Mouse (Mus musculus) lung, embryonic 14.5 days (tissue): Measurements from ENCODE around the gene Ndufv3. TPM values are rescaled to one million over a fixed set of nuclear protein-coding genes. Genes with fewer than 3 reads are reported as not detected.
A peak's percentile ranks its signal among the peaks of the same experiment; 100 is the strongest.

Experiments
- ATAC-seq: fragments of 200-750 bp; cut with Nextera tagmentation; 2 replicates; pipeline ENCODE4 v1.8.0; 2017; ENCODE audit warnings: mild to moderate bottlenecking, moderate TSS enrichment, moderate library complexity; ENCODE audit not compliant: insufficient read depth
- DNase-seq: peaks from one replicate; pipeline ENCODE4 v3.0.0-alpha.2; 2015
- H3K27ac ChIP-seq: fragments of 300-500 bp; sonication (generic); 2 replicates; pipeline ENCODE4 v1.5.1; 2014; ENCODE audit warnings: low read depth, mild to moderate bottlenecking, moderate library complexity
- H3K27me3 ChIP-seq: fragments of 300-500 bp; sonication (generic); 2 replicates; pipeline ENCODE4 v1.6.1; 2014; ENCODE audit warnings: low read length, control low read depth; ENCODE audit not compliant: insufficient read depth
- H3K36me3 ChIP-seq: fragments of 300-500 bp; sonication (generic); 2 replicates; pipeline ENCODE4 v1.6.1; 2014; ENCODE audit warnings: control low read depth; ENCODE audit not compliant: insufficient read depth
- H3K4me1 ChIP-seq: fragments of 300-500 bp; sonication (generic); 2 replicates; pipeline ENCODE4 v1.6.1; 2014; ENCODE audit warnings: antibody characterized with exemption, control low read depth; ENCODE audit not compliant: insufficient read depth
- H3K4me2 ChIP-seq: fragments of 300-500 bp; sonication (generic); 2 replicates; pipeline ENCODE4 v1.6.1; 2014; ENCODE audit warnings: mild to moderate bottlenecking
- H3K4me3 ChIP-seq: fragments of 300-500 bp; sonication (generic); 2 replicates; pipeline ENCODE4 v1.5.1; 2014; ENCODE audit warnings: low read depth, low read length
- H3K9ac ChIP-seq: fragments of 300-500 bp; sonication (generic); 2 replicates; pipeline ENCODE4 v1.6.1; 2014
- H3K9me3 ChIP-seq: fragments of 300-500 bp; sonication (generic); 2 replicates; pipeline ENCODE4 v1.6.1; 2016; ENCODE audit warnings: low read depth, low read length, control low read depth
- CTCF ChIP-seq: IDR thresholded peaks from 2 replicates; pipeline ENCODE4 v1.5.1; 2016; ENCODE audit warnings: antibody characterized with exemption, low read depth
- WGBS: fragments of 180-500 bp; shearing (Covaris S2); extraction: QIAGEN DNeasy Blood & Tissue Kit; methylation state at CpG from one replicate; pipeline ENCODE4 v1.1.7; 2014; 5-methylcytosine and 5-hydroxymethylcytosine counted together
- polyA plus RNA-seq: library from polyadenylated mRNA; unstranded; fragments of >200 nt; fragmentation: Nextera tagmentation; extraction: Ambion mirVana; gene quantifications from 2 replicates; pipeline ENCODE4 v1.2.1, GENCODE M21; 2014

The Ndufv3 gene
- polyA plus RNA-seq, 1 experiment from 2014 or later: 238 TPM

DNA sequence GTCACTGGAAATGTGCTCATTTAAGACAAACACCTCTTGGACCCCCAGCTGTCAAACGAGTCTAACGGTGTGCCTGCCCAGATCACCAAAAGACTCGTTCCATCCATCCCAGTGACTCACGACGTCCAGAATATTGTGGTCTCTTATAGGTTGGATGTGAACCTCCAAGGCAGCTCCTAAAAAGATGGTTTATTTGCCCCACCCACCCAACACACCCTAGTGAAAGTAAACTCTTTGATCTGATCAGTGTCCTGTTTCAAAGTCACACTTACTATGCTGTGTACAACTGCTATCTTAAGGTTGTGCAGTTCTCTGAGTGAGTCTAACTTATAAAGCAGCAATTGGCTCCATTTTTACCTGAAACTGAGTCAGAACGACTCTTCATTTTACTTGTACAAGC, 7.3 kb upstream of the Ndufv3 start:
- DNase-seq (no peak), ATAC-seq (peak; percentile 19; the same call in 1 of the 2 replicates)
- H3K9me3 ChIP-seq: no peaks in the 10 kb centered on the region
- peak overlapping the region; percentile 69 for H3K9ac ChIP-seq
- H3K4me1 ChIP-seq: no peaks in the 10 kb centered on the region
- no peak for TF ChIP-seq CTCF
- no peaks in the 10 kb centered on the region for H3K27me3 ChIP-seq
- peak overlapping the region; percentile 76 for H3K4me3 ChIP-seq
- peak overlapping the region; percentile 57 for H3K4me2 ChIP-seq
- H3K27ac ChIP-seq: peak overlapping the region; percentile 81
- WGBS: 18% methylated on average over 6 of the region's 6 CpGs
- peaks cover 29% of the 10 kb centered on the region for H3K36me3 ChIP-seq

- Histone ChIP-seq H3K4me2 (no peak overlapping the region), H3K27me3 (no peaks in the 10 kb centered on the region), H3K27ac (no peak overlapping the region), H3K9ac (no peak overlapping the region), H3K9me3 (no peaks in the 10 kb centered on the region), H3K4me3 (no peak overlapping the region), H3K4me1 (no peaks in the 10 kb centered on the region), H3K36me3 (peaks cover 8% of the 10 kb centered on the region)
- no peak for TF ChIP-seq CTCF
- DNase-seq: no peak
- whole genome bisulfite sequencing: 71% methylated on average over 1 of the region's 1 CpGs
- ATAC-seq: no peak
These were observed 5.2 kb upstream of the Ndufv3 start for GRCm38 (mm10) chr17:31514696-31515095.

GRCm38 (mm10) chr17:31519344-31519945, 470 bp upstream of the Ndufv3 start:
- H3K36me3 ChIP-seq: peaks cover 19% of the 10 kb centered on the region
- H3K9ac ChIP-seq: no peak overlapping the region
- ATAC-seq (peak; percentile 66), DNase-seq (no peak)
- peak overlapping the region; percentile 71 for H3K4me2 ChIP-seq
- peaks cover 5% of the 10 kb centered on the region for H3K4me1 ChIP-seq
- H3K27ac ChIP-seq: no peak overlapping the region
- peak overlapping the region; percentile 79 for H3K4me3 ChIP-seq
- 2% methylated on average over 7 of the region's 7 CpGs for WGBS
- no peaks in the 10 kb centered on the region for H3K27me3 ChIP-seq
- TF ChIP-seq CTCF: peak; percentile 6; the same call in 1 of the 2 replicates
- H3K9me3 ChIP-seq: no peaks in the 10 kb centered on the region

- H3K4me2 ChIP-seq: peak overlapping the region; percentile 71
- DNase-seq (peak; percentile 83), ATAC-seq (no peak; the same call in 1 of the 2 replicates)
- 9% methylated on average over 3 of the region's 3 CpGs for WGBS
- H3K27me3 ChIP-seq: no peaks in the 10 kb centered on the region
- H3K36me3 ChIP-seq: peaks cover 19% of the 10 kb centered on the region
- peak overlapping the region; percentile 79 for H3K4me3 ChIP-seq
- H3K27ac ChIP-seq: peak overlapping the region; percentile 81
- no peaks in the 10 kb centered on the region for H3K9me3 ChIP-seq
- TF ChIP-seq CTCF: no peak
- H3K4me1 ChIP-seq: peaks cover 5% of the 10 kb centered on the region
- H3K9ac ChIP-seq: peak overlapping the region; percentile 76
These were observed 980 bp downstream of the Ndufv3 start for GRCm38 (mm10) chr17:31520895-31521294.

DNA sequence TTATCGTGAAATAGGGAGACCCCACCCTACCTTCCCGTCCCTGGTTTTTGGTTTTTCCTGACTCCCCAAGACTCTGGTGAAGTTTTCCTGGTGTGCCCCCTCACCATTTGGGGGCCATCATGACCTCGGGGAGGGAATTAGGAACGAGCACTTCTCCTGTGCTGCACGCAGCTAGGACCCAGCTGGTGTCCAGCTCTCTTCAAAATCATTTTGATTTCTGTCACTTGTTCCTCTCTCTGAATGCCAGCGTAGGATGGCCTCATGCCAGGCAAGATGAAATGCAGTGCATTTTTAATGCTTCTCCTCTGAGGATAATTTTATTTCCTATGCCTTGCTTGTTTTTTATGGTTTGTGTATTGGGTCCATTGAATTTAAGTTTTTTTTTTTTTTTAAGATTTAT, 2.0 kb downstream of the Ndufv3 start:
- WGBS: 86% methylated on average over 6 of the region's 6 CpGs
- no peak overlapping the region for H3K27ac ChIP-seq
- ATAC-seq (no peak), DNase-seq (no peak)
- H3K4me1 ChIP-seq: peaks cover 5% of the 10 kb centered on the region
- no peak overlapping the region for H3K4me2 ChIP-seq
- H3K9ac ChIP-seq: no peak overlapping the region
- no peak overlapping the region for H3K4me3 ChIP-seq
- no peaks in the 10 kb centered on the region for H3K27me3 ChIP-seq
- peaks cover 25% of the 10 kb centered on the region for H3K36me3 ChIP-seq
- no peaks in the 10 kb centered on the region for H3K9me3 ChIP-seq
- no peak for TF ChIP-seq CTCF

DNA sequence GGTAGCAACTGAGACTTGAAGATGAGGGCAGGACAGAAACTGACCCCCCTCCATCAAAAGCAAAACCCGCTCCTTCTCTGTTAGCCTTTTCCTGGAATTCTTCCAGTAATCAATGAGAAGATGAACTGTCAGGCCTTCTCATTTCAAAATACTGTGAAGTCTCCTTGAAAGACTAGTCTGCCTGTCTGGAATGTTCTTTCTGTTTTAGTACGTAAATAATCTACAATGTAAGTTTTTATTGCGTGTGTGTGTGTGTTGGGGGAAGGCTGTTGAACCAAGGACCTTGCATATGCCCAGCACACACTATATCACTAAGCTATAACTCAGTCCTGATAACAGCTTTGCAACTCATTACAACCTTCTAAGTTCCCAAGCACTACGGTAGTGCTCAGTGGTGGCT, 5.2 kb downstream of the Ndufv3 start:
- Histone ChIP-seq H3K4me2 (no peak overlapping the region), H3K9me3 (no peaks in the 10 kb centered on the region), H3K27me3 (no peaks in the 10 kb centered on the region), H3K27ac (no peak overlapping the region), H3K9ac (no peak overlapping the region), H3K36me3 (peaks cover 54% of the 10 kb centered on the region), H3K4me1 (peaks cover 5% of the 10 kb centered on the region), H3K4me3 (no peak overlapping the region)
- DNase-seq (no peak), ATAC-seq (no peak)
- WGBS: 68% methylated on average over 4 of the region's 4 CpGs
- TF ChIP-seq CTCF: no peak

- no peak overlapping the region for H3K4me2 ChIP-seq
- no peak overlapping the region for H3K9ac ChIP-seq
- no peak for TF ChIP-seq CTCF
- H3K27ac ChIP-seq: no peak overlapping the region
- no peaks in the 10 kb centered on the region for H3K27me3 ChIP-seq
- H3K4me3 ChIP-seq: no peak overlapping the region
- WGBS: 98% methylated on average over 3 of the region's 3 CpGs
- peaks cover 60% of the 10 kb centered on the region for H3K36me3 ChIP-seq
- H3K9me3 ChIP-seq: no peaks in the 10 kb centered on the region
- ATAC-seq: no peak
- no peak for DNase-seq
- peaks cover 3% of the 10 kb centered on the region for H3K4me1 ChIP-seq
These were observed 5.9 kb downstream of the Ndufv3 start for GRCm38 (mm10) chr17:31525816-31526215.
